Mouse (Mus musculus) embryonic fibroblast, embryonic 13.5 days (primary cell): ENCODE results near the gene Jade2. TPM values are rescaled to one million over a fixed set of nuclear protein-coding genes. Genes with fewer than 3 reads are reported as not detected.

ENCODE experiments used
- H3K27ac ChIP-seq: 2 replicates; pipeline ENCODE4 v1.5.1; 2012; ENCODE audit warnings: low read length, control low read depth, inconsistent platforms; ENCODE audit not compliant: insufficient read depth
- H3K4me1 ChIP-seq: 2 replicates; pipeline ENCODE4 v1.6.1; 2011; ENCODE audit warnings: low read length; ENCODE audit not compliant: control insufficient read depth, insufficient read depth
- H3K4me3 ChIP-seq: 2 replicates; pipeline ENCODE4 v1.5.1; 2011; ENCODE audit warnings: mild to moderate bottlenecking, control low read depth, low read length; ENCODE audit not compliant: insufficient read depth
- CTCF ChIP-seq: IDR thresholded peaks from 2 replicates; pipeline ENCODE4 v1.5.1; 2011; ENCODE audit warnings: mild to moderate bottlenecking, control low read depth, low read length, moderate library complexity, borderline replicate concordance; ENCODE audit not compliant: insufficient read depth
- POLR2A ChIP-seq: IDR thresholded peaks from 2 replicates; pipeline ENCODE4 v1.6.1; 2011; ENCODE audit warnings: low read depth, mild to moderate bottlenecking, control low read depth, low read length, moderate library complexity
- polyA plus RNA-seq: library from polyadenylated mRNA; stranded (reverse); fragments of >200 nt; gene quantifications from 2 replicates; pipeline ENCODE4 v1.2.4, GENCODE M21; 2011; ENCODE audit warnings: low read depth; ENCODE audit not compliant: missing spikeins, insufficient read length

The Jade2 gene
- polyA plus RNA-seq = 3.7 and 5.8 TPM in 2 replicates

DNA sequence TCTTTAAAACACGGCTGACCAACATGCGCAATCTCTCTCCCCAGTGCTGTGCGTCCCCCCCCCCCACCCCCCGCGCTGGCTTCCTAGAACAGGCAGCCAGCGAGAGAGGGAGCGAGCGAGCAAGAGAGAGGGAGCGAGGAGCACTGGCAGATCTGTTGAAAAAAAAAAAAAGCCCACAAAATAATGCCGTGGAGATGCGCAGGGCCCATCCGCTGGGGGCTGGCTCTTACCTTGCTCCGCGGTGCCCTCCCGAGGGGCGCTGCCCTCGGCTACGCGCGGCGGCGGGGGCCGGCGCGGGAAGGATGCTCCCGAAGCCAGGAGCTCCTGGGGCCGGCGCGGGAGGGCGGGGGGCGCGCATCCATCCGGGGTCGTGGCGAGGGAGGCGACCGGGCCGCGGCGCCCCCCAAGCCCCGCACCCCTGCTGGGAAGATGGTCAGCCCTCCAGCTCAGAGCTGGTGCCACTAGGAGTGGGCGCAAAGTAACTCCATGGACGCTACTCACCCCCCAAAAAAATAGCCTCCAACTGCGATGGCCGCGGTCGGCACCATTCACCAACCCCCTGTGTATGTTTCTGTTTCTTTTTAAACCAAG, at the start of gene Jade2:
Gene Jade2, minus strand, starts transcription at position 573 of the 591 bp plus-strand sequence.
- H3K27ac ChIP-seq = peak within 1 kb of the TSS; percentile 73
- no peak for TF ChIP-seq CTCF
- TF ChIP-seq POLR2A = peak; percentile 33
- peak within 1 kb of the TSS; percentile 52 for H3K4me3 ChIP-seq
- H3K4me1 ChIP-seq = no peaks in the 10 kb centered on the region

- H3K4me3 ChIP-seq = no peak overlapping the region
- no peaks in the 10 kb centered on the region for H3K4me1 ChIP-seq
- no peak overlapping the region for H3K27ac ChIP-seq
- TF ChIP-seq POLR2A = no peak
- no peak for TF ChIP-seq CTCF
These were observed 46.8 kb upstream of the Jade2 start for GRCm38 (mm10) chr11:51904224-51904623.

DNA sequence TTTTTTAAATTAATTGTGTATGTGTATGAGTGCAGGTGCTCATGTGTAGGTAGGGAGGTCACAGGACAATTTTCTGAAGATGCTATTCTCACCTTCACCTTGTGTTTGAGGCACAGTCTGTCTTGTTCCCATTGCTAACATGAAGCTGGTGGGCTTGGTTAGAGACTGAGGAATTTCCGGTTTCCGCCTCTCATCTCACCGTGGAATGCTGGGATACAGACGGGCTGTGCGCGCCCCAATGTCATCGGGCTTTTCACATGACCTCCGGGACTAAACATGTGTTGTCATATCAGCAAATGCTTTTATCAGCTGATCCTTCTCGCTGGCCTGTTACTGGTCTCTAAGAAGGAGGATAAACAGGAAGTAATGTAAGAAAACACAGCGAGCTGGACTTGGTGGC, 42.2 kb upstream of the Jade2 start:
- H3K4me1 ChIP-seq = no peaks in the 10 kb centered on the region
- TF ChIP-seq POLR2A (no peak), CTCF (no peak)
- no peak overlapping the region for H3K27ac ChIP-seq
- no peak overlapping the region for H3K4me3 ChIP-seq

DNA sequence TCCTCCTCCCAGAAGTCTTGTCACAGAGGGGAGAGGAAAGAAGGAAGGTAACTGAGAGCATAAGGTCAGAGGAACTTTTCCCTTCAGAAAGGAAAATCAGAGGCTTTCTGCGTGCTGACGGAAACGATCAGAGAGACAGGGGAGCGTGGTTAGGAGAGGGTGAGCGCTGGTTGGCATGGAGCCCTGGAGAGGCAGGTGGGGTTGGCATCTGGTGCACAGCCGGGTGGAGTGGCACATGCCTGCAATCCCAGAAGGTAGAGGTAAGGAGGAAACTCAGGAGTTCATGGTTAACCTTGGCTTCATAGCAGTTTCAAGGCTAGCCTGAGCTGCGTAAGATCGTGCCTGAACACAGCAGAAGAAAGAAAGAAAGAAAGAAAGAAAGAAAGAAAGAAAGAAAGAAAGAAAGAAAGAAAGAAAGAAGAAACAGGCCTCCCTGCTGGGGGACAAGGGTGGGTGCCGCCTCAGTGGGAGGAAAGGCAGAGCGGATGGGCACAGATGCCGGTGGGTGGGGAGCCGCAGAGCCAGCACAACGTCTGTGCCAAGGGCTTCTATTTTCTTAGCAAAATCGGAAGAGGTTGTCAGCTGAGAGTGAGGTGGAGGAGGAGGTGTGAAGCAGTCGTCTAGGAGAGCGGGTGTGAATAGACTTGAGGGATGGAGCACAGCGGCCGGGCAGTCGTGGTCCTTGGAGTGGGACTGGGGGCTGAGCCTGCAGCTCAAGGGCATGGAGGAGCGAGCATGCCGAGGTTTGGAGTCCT, 41.0 kb upstream of the Jade2 start:
- TF ChIP-seq CTCF (no peak), POLR2A (no peak)
- H3K4me1 ChIP-seq = no peaks in the 10 kb centered on the region
- H3K27ac ChIP-seq = no peak overlapping the region
- no peak overlapping the region for H3K4me3 ChIP-seq

DNA sequence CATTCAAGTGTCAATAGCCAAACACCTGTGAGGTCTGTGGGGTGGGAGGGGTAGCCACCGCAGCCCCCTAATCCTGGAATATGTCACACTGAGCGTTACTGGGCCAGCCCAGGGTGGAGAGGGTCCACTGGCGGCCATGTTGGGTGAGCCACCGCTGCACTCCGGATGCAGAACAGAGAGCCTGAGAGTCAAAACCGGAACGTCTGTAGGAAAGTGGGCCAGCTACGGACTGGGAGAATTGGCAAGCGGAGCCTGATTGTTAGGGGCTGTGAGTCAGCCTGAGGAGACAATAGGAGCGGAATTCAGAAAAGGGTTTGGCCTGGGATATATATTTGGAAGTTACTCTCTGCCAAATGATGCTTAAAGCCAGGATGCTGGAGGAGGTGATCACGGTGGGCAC, 39.9 kb upstream of the Jade2 start:
- Histone ChIP-seq H3K4me1 (no peaks in the 10 kb centered on the region), H3K27ac (no peak overlapping the region), H3K4me3 (no peak overlapping the region)
- TF ChIP-seq POLR2A (no peak), CTCF (no peak)

- Histone ChIP-seq H3K4me3 (no peak overlapping the region), H3K4me1 (no peaks in the 10 kb centered on the region), H3K27ac (no peak overlapping the region)
- TF ChIP-seq POLR2A (no peak), CTCF (no peak)
These were observed 38.6 kb upstream of the Jade2 start for GRCm38 (mm10) chr11:51896012-51896411.

- no peak for TF ChIP-seq POLR2A
- no peak for TF ChIP-seq CTCF
- Histone ChIP-seq H3K27ac (no peak overlapping the region), H3K4me1 (peaks cover 5% of the 10 kb centered on the region; the same call in 1 of the 2 replicates), H3K4me3 (no peak overlapping the region)
These were observed 28.2 kb upstream of the Jade2 start for GRCm38 (mm10) chr11:51885681-51886080.

DNA sequence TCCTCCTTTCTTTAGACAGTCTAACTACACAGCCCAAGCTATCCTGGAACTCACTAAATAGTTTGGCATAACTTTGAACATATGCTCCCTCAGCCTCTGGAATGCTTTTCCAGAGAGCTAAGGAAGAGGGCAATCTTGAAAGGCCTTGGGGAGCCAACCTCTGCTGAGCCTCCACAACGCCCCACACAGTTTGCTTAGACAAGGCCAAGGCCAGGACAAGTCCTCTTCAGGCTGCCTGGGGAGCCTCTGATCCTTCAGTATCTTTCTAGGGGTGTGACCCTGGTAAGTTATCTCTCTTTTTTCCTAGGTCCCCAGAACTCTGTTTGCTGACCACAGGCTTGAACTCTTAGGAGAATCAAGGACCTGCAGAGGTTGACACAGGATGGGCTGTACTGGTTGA, 26.6 kb upstream of the Jade2 start:
- H3K4me3 ChIP-seq = no peak overlapping the region
- H3K27ac ChIP-seq = no peak overlapping the region
- TF ChIP-seq CTCF (no peak), POLR2A (no peak)
- H3K4me1 ChIP-seq = peaks cover 5% of the 10 kb centered on the region; the same call in 1 of the 2 replicates

DNA sequence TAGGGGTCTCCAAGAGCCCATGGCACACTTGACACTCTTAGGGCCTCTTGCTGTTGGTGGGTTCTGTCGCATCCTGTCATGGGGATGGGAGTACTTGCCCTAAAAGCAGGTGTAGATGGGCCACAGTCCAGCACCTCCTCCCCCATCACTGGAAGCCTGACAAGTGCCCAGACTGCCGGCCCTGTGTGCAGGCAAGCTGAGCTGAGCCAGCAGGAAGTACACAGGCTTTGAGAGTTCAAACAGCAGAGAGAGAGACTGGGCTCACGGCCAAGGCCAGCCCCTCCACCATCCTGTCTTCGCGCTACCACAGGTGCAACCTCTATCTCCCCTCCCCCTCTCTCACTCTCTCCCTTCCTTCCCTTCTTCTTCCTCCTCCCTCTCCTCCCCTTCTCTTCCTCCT, 26.2 kb upstream of the Jade2 start:
- TF ChIP-seq POLR2A = no peak
- no peak for TF ChIP-seq CTCF
- no peak overlapping the region for H3K4me3 ChIP-seq
- peaks cover 5% of the 10 kb centered on the region; the same call in 1 of the 2 replicates for H3K4me1 ChIP-seq
- H3K27ac ChIP-seq = no peak overlapping the region

GRCm38 (mm10) chr11:51881776-51882175, 24.3 kb upstream of the Jade2 start:
- Histone ChIP-seq H3K27ac (no peak overlapping the region), H3K4me3 (no peak overlapping the region), H3K4me1 (peaks cover 5% of the 10 kb centered on the region; the same call in 1 of the 2 replicates)
- no peak for TF ChIP-seq POLR2A
- TF ChIP-seq CTCF = no peak
